Mouse (Mus musculus) erythroid progenitor cell, adult 5-6 weeks (primary cell): ENCODE data around the gene Glyctk. TPM values are rescaled to one million over a fixed set of nuclear protein-coding genes. Genes with fewer than 3 reads are reported as not detected.
A peak's percentile ranks its signal among the peaks of the same experiment; 100 is the strongest.

ENCODE experiments used
- ATAC-seq: replicated peaks from 2 replicates; pipeline ENCODE4 v1.8.0; 2016; ENCODE audit warnings: moderate number of reproducible peaks, mild to moderate bottlenecking, moderate TSS enrichment, inconsistent platforms; ENCODE audit not compliant: poor library complexity, low FRiP score, severe bottlenecking
- total RNA-seq, 2 experiments: library from RNA; stranded (forward) in 1 of 2; stranded (reverse) in 1 of 2; fragments of 150-400 nt in 1 of 2; fragments of 186-747, 209-891 nt in 1 of 2; gene quantifications; 2 replicates each; pipeline versions ENCODE4 v1.2.3 to v1.2.4; 2015 to 2017; ENCODE audit warnings: low replicate concordance in 2 of 2

Glyctk gene
- 0.84 TPM in 1 of 2 replicates, not detected in the other for total RNA-seq (2015; ENCODE audit: low replicate concordance)
- total RNA-seq (2017; ENCODE audit: low replicate concordance): 0.51 TPM in 1 of 2 replicates, not detected in the other

DNA sequence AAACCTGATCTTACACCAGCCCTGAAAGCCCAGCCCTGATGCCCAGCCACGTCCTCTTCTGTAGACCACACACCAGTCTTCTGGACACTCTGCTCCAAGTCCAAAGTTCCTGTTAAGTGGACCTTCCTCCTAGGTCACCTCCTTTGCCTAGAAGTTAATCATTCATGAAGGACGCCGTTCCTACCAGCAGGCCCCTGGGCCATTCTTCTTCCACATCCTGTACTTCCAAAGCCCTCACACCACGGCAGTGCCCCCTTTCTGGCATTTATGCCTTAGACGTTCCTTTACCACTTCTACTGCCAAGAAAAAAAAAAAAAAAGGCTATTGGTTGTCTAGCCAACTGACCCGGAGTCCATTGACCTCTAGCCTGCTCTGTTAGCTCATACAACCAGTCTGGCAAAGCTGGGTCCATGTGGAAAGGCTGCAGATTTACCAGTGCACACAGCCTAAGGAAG, at the start of gene Glyctk:
TSS of gene Glyctk (minus strand) at position 102 of the 455 bp plus-strand sequence.
- no peak for ATAC-seq

- no peak for ATAC-seq
Observed at GRCm38 (mm10) chr9:106206515-106206914, 48.6 kb upstream of the Glyctk start.

DNA sequence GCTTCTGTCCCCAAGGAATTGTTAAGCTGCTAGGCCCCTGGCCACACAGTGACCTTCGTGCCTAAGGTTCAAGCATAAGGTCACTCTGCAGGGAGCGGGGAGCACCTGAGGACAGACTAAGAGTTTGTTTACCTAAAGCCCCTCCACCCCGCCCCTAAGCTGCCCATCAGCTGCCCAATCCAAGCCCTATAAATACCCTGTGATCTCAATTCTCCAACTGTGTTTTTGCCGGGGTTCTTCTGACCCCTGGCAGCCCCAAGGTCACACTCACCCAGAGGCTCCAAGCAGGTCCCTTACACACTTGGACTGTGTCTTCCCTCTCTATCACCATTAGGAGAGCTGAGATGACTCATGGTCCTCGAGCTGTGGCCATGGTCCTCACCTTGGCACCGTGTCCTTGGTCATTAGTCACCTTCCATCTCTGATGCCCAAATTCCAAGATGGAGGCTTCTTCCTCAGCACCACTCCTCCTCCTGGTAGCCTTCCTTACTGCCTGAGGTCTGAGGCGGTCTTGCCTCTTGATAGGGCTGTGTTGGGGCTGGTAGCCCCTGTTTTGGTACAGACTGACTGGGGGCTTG, 47.9 kb upstream of the Glyctk start:
- ATAC-seq: no peak

DNA sequence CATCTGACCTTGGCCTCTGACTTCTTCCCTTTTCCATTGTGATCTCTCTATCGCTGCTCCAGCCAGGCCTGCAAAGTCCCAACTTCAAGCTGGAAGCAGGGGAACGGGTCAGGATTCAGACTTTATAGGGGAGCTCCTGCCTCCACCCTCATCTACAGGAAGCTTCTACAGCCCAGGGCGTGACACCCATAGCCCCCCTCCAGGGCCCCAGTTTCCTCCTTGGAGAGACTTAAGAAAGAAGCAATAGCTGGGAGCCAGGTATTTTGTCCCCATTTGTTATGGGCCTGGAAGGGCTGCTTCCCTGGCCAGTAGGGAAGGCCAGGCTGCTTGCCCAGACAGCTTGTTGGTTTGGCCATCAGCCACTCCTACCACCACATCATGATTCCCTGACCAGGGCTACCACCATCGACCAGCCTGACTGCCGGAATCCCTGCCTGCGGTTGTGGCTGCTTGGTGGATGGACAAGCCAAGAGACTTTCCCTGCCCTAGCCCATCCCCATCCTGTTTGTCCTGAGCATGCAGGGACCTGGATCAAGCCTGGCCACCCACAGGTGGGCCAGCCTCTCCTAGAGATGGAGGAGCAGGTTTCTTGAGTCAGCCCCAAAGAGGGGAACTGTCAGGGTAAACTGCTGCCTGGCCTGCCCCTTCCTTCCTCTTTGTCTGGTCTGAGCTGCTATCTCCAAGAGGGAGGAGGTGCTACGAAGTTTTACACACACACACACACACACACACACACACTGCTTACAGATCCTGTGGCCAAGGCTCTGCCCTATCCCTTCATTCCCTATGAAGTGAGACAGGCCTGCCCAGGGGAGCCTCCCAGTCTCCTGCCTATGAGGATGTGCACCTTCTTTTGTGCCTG, 46.3 kb upstream of the Glyctk start:
- no peak for ATAC-seq

- peak; percentile 78 for ATAC-seq
Observed at GRCm38 (mm10) chr9:106202819-106203636, 45.1 kb upstream of the Glyctk start, which contains the start of gene Twf2. Gene Twf2 (plus strand): TSS chr9:106203108.

- ATAC-seq: no peak
Observed at GRCm38 (mm10) chr9:106201895-106202294, 44.0 kb upstream of the Glyctk start.

- ATAC-seq: 0 out of 2 replicates have a peak, but pooled peaks have one; percentile 6
Observed at GRCm38 (mm10) chr9:106199535-106200272, 41.8 kb upstream of the Glyctk start, which contains the start of gene Ppm1m. Gene Ppm1m (minus strand): TSS chr9:106199746.

- ATAC-seq: peak; percentile 62
Observed at GRCm38 (mm10) chr9:106198962-106199458, 41.1 kb upstream of the Glyctk start.

GRCm38 (mm10) chr9:106197732-106198131, 39.8 kb upstream of the Glyctk start:
- no peak for ATAC-seq

- ATAC-seq: no peak
Observed at GRCm38 (mm10) chr9:106197081-106197713, 39.3 kb upstream of the Glyctk start.

GRCm38 (mm10) chr9:106195693-106196092, 37.8 kb upstream of the Glyctk start:
- ATAC-seq: no peak

GRCm38 (mm10) chr9:106193930-106194807, 36.2 kb upstream of the Glyctk start:
- ATAC-seq: no peak

DNA sequence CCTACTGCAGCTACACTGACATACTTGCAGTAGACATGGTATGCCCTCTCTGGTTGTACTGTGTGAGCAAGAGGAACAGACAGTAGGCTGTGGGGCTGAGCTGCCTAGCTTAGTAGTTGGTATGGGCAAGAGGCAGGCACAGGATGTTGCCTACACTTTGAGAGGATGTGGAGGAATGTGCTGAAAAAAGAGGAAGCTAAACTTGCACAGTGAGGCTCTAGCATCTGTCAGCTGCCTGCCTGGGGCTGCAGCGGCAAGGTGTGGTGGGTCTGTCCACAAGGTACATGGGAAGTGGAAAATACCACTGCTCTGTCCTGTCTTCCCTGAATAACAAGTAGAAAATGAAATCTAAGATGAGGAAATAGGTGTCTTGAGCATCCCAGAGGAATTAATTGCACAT, 35.1 kb upstream of the Glyctk start:
- no peak for ATAC-seq

GRCm38 (mm10) chr9:106192024-106192423, 34.1 kb upstream of the Glyctk start:
- ATAC-seq: no peak

- no peak for ATAC-seq
Observed at GRCm38 (mm10) chr9:106191355-106191754, 33.4 kb upstream of the Glyctk start.

- ATAC-seq: no peak
Observed at GRCm38 (mm10) chr9:106183996-106184395, 26.1 kb upstream of the Glyctk start.

DNA sequence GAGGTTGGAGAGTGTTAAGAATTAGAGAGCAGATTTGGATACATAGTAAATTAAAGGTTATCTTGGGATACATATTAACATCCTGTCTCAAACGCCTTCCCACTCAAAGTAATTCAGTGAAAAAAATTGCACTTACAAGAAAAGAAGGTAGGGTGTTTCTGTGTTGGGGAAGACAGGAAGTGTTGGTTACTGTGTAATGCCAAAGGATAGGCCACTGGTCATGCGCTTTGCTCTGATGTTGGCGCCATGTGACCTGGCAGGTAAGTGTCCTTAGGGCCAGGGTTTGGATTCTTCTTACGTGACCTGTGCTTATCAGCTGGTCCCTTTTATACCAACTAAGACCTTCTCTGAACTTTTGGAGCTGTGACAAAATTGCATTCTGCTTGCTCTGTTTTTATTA, 24.2 kb upstream of the Glyctk start:
- ATAC-seq: no peak

- no peak for ATAC-seq
Observed at GRCm38 (mm10) chr9:106179964-106180363, 22.0 kb upstream of the Glyctk start.
